Mouse (Mus musculus): ENCODE results near the gene Mcur1. TPM values are rescaled to one million over a fixed set of nuclear protein-coding genes. Genes with fewer than 3 reads are reported as not detected.

Gene Mcur1
- total RNA-seq, 4 experiments from 2014 or later = 25.5 to 34.6 (median 30.2) TPM

DNA sequence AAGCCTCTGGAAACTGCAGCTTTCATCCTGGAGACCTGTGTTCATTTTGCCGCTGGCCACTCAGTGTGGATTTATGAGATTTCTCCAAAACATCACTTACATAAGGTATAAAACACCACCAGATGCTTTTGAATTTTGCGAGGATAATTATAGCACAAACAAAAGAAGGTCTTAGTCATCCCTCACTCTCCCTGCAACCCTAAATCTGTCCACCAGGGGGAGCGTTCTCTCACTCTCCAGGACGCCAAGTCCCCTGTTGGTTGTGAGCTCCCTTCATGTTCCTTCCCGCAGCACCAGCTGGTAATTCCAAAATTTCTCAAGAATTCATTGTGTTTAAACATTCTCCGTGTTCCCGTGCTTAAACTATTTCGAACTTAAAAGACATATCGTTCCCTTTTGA lies 5.4 kb upstream of the Mcur1 start:
- DNase-seq (ENCODE audit: low spot score in 2 of 2) = peak; percentile 68 to 69

DNA sequence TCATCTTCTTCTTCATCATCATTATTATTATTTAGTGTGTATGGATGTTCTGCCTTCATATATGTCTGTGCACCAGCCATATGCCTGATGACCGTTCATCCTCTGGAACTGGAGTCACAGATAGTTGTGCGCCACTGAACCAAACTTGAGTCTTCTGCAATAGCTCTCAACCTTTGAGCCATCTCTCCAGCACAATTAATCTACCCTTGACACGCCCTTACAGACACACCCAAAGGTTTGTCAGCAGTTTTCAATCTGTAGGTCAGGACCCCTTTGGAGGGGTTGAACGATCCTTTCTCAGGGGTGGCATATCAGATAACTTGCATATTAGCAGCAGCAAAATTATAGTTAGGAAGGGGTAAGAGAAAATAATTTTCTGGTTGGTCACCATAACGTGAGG lies 4.7 kb upstream of the Mcur1 start:
- no peak for DNase-seq (ENCODE audit: low spot score in 2 of 2)

DNA sequence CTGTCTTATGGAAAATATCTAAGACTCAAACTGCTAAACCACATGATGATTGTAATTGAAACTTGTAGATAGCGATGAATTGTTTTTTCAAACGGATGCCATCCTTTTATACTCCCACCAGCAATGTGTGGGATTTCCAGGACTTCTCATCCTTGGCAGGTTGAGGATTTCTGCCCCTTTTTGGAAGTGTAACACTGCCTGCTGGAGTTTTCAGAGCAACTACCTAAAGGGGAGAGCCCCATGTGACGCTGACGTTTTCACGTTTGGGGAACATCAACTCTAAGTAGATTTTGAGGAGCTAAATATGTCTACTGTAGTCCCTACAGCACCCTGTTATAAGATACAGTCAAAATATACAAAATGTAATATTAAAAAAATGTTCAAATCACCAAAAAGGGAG lies 2.7 kb upstream of the Mcur1 start:
- DNase-seq (ENCODE audit: low spot score in 2 of 2) = no peak

DNA sequence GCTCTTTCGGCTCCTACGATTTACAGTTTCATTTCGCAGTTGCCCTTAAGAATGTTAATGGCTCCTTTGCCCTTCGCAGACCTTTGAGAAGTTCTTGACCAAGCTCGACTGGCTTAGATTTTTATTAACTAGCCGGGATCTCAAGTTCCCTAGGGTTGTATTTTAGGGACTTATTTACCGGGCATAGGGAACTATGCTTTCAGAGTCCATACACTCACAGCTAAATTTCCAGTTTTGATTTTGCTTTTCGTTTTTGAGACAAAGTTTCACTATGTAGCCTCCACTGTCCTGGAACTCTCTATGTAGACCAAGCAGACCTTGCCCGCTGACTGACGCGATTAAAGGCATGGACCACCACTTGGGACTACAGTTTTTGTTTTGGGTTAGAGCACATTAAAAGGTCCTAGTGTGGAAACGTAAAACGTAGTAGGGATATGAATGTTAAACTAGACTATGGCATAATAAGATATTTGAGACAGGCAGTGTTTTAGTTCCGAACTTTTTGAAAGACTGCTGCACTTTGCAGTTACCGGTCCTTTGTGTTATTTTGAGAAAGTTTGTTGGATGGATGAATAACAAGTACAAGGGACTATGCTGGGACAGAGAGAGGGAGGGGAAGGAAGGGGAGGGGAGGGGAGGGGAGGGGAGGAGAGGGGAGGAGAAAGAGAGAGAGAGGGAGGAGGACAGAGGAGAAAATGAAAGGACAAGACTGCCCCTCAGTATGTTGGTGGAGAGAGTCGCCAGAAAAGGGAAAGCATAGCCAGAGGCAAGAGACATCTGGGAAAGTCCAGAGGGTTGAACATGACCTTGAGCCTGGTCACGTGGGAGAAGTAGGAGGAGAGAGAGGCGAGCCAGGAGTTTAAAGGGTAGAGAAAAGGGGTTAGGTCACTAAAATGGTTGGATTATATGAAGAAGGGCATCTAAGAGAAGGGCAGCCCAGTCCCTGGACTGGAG lies 744 bp upstream of the Mcur1 start:
- DNase-seq (ENCODE audit: low spot score in 2 of 2) = no peak

DNA sequence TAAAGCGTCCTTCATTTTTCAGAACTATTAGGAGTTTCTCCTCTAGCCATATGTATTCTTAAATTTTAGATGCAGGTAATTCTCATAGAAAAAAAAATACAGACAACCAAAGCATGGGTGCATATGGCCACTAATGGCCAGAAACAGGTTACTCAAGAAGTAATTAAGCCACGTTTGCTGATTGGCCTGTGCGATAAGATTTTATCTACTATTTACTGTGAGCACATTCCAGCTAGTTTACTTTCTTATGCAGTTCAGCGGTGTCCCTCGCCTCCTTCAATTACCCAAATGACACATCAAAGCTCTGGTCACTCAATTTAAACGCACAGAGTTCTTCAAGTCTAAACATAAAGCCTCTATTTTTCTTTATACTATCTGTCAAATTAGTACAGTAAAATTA lies 1.0 kb downstream of the Mcur1 start:
- DNase-seq (ENCODE audit: low spot score in 2 of 2) = no peak

DNA sequence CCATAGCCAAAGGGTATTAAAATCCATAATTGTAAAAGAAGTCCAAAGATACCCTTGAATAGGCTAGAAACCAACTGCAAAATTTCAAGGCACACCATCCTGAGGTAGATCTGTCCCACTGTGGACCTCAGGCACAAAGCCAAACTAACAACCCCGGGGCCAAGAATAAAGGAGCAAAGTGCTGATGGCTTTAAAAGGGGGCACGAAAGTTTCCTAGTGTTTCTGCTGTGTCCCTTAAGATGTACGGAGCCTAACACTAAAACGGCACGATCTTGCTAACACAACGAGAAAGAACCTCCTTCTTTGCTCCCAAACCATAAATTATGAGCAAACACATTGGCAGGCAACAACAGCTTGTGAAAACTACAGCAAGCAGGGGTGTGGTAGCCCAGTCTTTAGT lies 1.6 kb downstream of the Mcur1 start:
- DNase-seq (ENCODE audit: low spot score in 2 of 2) = no peak

DNA sequence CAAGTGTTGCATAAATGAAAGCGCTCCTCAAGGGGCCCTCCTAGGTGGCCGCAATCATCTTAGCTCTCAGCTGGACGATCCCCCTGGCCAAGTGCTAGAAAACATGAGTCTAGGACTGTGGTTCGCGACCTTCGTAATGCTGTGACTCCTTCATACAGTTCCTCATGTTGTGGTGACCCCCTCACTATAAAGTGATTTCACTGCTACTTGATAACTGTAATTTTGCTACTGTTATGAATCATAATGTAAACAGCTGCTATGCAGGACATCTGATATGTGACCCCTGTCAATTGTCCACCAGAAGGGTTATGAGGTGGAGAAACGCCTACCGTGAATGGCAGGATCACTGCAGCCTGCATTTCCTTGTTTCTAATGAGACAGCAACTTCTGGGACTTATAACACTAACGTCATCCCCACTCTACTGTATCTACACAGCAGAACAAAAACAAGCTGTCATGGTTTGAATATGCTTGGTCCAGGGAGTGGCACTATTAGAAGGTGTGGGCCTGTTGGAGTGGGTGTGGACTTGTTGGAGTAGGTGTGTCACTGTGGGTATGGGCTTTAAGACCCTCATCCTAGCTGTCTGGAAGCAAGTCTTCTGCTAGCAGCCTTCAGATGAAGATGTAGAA lies 3.0 kb downstream of the Mcur1 start:
- no peak for DNase-seq (ENCODE audit: low spot score in 2 of 2)

DNA sequence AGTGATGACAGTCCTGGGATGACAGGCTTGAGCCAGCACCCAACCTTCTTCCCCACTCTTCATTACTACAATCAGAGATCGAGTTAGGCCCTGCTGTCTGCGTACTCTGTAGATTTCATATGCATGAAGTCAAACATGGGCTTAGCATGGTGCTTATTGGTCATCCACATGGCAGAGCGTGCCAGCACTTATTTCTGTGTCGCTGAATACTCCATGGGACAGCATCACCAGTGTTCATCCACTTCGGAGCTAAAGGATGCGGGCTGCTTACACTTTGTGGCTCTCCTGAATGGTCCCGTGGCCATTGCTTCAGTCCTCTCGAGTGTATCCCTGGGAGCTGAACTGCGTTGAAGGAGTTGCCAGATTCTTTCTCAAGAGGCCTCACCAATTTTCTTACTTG lies 4.7 kb downstream of the Mcur1 start:
- no peak for DNase-seq (ENCODE audit: low spot score in 2 of 2)

DNA sequence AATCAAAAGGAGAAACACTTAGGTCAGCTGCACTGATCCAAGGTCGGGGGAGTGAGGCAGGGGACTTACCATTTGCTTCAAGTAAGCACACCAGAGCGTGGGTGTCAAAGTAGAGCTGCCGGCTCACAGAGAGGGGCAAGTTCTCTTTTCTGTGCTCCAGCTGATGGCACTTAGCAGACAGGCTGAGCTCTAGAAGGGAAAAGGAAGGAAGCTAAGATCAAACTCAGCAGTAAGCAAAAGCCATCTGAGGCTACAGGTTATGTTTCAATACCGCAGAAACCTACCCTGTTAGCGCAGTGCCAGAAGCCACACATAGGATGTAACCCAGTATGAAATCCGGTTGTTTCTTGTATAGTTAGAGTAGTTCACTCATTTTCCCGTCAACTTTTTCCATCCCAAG lies 5.2 kb downstream of the Mcur1 start:
- no peak for DNase-seq (ENCODE audit: low spot score in 2 of 2)

DNA sequence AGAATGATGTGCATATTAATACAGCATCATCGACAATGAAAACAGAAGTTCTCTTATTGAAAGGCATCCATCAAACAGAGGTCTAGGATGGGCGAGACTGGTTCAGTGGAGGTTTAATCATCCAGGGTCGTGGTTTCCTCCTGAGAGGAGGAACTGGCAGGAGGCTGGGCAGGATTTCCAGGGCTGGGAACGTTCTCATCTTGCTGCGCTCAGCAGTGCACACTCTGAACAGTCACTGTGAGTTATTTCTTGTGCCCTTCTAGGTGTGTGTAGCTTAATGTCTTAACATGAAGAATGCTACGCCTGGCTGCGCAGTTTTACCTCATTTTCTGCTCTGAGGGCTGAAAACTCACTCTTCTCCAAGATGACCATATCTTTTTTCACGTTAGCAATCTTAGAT lies 9.3 kb downstream of the Mcur1 start:
- no peak for DNase-seq (ENCODE audit: low spot score in 2 of 2)

DNA sequence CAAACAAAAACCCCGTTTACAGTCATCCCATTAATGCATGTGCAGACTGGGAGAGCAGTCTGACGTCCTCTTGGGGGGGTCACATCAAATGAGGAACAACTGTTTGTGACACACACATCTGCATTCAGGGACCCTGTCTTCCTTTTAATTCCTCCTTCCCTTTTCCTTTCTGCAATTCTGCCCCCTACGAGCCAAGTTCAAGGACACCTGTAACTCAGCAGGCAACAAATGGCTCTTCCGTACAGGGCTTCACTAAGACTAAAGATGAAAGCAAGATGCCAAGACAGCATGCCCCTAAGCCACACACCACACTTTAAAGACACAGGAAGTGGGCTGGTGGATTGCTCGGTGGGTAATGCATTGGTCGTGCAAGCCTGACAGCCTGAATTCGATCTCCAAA lies 10.1 kb downstream of the Mcur1 start:
- no peak for DNase-seq (ENCODE audit: low spot score in 2 of 2)

DNA sequence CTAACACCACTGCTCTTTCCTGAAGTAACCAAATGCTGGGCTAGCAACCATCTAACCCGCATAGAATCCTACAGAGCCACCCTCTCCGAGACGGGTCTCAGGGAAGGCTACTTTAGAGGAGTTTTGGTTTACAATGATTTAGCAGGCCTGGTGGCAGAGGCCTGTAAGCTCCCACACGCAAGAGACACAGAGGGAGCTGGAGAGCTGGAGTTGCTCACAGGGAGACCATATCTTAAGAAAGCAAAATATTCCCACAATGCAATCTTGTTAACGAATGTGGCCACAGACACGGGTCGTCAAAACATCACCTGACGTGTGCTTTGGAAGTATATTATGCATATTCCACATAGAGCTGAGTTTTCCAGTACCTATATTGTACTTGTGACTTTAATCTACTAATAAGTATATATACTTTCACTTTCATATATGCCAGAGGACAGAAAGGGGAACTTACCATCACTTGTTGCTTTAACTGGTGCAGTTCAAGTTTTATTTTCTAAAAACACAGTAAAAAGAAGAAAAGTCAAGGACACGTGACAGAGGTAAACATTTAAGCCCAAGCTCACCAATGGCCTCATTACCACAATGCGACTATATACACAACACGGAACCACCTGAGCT lies 10.8 kb downstream of the Mcur1 start:
- DNase-seq (ENCODE audit: low spot score in 2 of 2) = no peak

DNA sequence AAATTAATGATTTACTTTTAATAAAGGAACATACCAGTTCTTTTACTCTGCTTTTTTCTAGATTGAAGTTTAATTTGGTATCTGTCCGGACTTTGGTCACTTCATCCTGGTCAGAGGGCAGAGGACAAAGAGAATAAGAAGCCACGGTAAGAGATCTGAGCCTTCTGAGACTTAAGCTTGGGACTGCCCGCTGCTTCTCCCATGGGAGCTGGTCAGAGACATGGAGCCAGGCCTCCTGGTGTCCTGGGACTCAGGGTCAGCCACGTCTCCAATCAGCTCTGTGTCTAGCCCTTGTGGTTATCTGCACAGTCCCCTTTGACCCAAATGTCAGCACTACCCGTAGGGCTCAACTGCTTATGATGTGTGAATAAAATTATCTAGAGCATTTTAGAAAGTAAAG lies 11.4 kb downstream of the Mcur1 start:
- DNase-seq (ENCODE audit: low spot score in 2 of 2) = no peak

DNA sequence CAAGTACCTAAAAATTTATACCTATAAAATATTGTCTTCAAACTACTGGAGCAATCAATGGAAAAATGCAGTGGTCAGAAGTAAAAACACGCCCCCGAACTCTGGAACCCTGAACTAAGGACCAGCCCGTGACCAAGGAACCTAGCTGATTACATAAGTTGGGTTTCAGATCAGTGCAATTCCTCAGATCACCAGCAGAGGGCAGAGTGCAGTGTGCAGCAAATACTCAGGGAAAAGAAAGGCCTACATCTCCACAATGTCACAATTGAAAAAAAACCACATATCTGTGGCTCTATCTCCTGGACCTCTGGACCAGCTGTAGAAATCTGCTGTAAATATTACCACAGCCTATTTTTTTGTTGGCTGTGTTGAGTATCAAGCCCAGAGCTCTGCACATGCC lies 13.1 kb downstream of the Mcur1 start:
- DNase-seq (ENCODE audit: low spot score in 2 of 2) = peak; percentile 62 to 68

DNA sequence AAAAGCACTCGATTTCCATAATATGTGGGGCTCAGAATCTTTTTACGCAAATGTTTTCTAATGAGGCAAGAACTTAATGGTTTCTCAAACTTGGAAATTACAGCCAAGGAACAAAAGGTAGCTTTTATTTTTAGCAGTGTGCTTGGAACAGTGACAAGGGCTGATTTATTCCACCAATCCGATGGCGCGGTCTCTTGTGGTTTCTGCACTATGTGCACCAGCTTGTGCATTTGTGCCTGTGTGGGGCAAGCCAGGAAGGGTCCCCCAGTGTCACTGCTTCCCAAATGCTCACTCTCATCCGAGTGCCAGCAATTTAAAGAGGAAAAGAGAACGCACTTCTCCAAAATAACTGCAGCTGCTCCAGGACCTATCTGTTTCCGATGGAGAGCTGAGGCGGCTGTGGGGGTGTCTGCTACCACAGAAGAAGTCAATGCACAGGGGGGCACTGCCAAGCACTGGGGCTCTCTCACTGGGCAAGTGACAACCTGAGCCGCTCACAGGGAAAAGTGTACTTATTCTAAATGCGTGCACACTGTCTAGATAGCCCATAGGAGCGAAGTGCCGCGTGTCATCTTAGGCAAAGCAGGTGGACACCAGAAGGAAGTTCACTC lies 19.7 kb downstream of the Mcur1 start:
- DNase-seq (ENCODE audit: low spot score in 2 of 2) = no peak

DNA sequence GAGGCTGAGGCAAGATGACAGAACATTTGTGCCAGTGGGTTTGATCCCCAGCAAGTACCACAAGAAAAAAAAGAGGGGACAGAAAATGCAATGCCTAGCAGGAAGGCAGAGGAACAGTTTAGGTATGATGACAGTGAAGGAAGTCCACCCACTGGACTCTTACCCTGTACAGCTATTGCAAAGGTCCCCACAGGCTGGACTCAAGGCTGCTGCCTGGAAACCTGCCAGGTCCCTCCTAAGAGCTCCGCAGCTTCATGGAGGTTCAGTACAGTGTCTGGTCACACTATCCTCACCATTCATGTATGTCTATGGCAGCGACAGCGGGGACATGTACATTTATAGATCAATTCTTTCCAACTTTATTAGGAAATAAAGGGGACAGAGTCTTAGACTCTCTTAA lies 20.6 kb downstream of the Mcur1 start:
- no peak for DNase-seq (ENCODE audit: low spot score in 2 of 2)

DNA sequence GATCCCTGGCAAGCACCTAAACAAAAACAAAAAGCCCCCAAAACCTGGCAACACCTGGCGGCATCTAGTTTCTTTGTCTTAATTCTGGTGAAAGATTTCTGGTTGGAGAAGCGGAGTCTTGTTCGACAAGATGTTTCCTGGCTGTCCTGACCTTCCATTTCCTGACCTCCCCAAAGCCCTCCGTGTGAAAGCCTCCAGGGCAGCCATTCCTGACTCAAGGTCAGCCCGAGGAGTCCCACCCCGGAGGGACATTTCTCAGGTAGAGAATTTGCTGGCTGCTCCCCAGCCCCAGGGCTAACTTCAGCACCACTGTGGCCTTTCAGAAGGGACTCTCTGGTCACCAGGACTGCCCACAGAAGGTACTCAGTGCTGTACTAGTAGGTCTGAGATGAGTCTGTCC lies 22.1 kb downstream of the Mcur1 start:
- no peak for DNase-seq (ENCODE audit: low spot score in 2 of 2)

DNA sequence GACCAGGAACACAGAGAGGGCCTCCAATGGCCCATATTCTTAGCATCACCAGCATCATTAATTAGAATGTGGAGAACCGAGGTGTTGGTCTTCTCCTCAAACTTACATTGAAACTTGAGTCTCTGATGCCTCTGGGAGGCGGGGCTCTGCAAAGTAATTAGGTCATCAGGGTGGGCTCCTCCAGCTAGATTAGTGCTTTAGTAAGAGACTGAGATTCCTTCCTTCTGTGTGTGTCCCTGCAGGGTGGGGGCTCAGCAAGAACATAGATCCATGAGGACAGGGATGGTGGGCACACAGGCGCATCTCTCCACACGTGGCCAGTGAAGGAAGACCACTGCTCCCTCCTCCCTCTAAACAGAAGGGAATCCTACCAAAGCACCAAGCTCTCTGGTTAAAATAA lies 26.0 kb downstream of the Mcur1 start:
- no peak for DNase-seq (ENCODE audit: low spot score in 2 of 2)

DNA sequence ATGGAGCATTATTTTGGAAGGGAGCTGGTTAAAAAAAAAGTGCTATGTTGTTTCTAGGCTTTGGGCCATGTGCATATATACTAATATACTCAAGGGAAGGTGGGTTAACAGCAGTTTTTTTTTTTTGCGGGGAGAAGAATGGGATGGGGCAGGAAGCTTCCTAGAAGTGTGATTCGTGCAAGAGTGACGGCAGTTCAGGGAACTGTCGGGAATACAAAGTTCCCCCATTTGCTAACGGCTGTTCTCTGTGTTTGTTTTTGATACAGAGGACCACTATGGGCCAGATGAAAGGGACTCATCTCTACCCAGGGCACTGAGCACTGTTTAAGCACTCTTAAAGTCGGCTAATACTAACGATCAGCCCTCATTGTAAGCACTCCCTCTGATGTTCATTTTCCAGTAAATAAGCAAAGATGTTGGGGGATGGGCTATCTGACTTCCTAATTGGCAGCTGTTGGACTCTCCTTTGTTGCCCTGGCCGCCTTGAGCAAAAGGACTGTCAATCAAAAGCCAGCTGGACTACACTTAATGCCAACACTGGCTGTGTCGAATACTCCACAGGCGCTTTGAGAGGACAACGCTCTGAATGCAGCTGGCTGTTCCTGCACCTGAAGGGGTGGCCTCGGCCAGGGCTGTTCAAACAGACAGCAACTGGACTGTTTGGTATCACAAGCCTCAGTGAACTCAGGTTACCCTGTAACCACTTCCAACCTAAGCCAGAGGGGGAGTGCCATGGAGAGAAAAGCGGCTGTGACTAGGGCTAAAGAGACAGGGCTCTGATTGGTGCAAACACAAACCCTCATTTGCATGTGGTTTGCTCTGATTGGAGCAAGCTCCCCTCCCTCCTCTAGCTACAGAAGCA lies 28.9 kb downstream of the Mcur1 start:
- peak in 1 of 2 experiments; percentile 33 for DNase-seq (ENCODE audit: low spot score in 2 of 2)

DNA sequence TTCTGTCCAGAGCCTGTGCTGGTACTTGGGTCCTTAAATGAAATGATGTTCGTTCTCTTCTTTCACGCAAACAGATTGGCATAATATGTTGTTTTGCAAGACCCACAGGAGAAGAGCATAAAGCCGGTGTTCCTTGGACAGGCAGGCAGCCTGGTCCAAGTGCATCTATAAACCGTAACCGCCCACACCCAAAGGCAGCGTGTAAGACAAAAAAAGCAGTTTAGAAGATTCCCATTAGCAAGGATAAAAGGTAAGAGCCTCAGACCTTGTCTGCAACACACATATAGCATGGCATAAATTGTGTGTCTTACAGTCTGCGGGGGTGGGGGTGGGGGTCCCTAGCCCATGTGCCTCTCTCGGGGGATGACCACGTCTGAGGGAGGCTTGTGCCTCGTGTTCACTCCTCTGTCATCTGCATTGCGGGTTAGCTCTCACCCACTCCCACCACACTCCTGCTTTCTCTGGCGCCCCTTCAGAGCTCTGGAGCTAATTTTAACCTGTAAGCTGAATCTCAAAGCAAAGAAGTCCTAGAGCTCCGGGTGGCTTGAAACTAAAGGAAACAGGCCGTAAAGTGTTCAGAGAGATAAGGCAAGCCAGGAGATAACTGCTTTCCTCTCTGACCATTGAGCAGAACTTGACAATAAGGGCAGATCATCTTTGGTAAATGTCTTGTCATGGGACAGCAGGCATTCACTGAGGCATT lies 29.7 kb downstream of the Mcur1 start:
- no peak for DNase-seq (ENCODE audit: low spot score in 2 of 2)

DNA sequence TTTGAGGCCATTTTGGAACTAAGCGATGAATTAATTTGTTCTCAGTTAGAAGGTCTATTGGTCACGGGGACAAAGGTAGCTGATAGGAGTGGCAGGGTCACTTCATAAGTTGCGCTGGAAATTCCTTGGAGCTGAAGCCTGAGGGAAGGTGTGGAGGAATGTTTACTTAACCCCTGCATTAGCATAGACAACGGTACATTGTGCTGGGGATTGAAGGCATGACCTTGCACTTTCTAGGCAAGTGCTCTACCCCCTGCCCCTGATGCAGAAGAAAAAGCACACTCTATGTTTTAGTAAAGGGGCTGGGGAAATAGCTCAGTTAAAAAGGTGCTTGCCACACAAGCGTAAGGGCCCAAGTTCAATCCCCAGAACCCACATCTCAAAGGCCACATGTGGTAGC lies 33.7 kb downstream of the Mcur1 start:
- DNase-seq (ENCODE audit: low spot score in 2 of 2) = no peak

Data from gastrocnemius, adult 8-10 months (tissue).